Mouse (Mus musculus) spleen, adult 2 months (tissue): ENCODE results near the gene 1700024P04Rik.

ENCODE experiments used
- CTCF ChIP-seq: fragments of 200-500 bp; IDR thresholded peaks from 2 replicates; pipeline ENCODE4 v1.5.1; 2011; ENCODE audit warnings: mild to moderate bottlenecking, inconsistent platforms; ENCODE audit not compliant: insufficient read depth, insufficient read length, insufficient replicate concordance; ENCODE audit errors: extremely low read depth
- POLR2A ChIP-seq: fragments of 200-500 bp; IDR thresholded peaks from 2 replicates; pipeline ENCODE4 v1.6.1; 2011; ENCODE audit warnings: low read depth, low read length, inconsistent platforms

GRCm38 (mm10) chr13:98966583-98966982 is 17.8 kb downstream of the 1700024P04Rik start:
- TF ChIP-seq CTCF (no peak), POLR2A (no peak)
